Mouse (Mus musculus) lung, embryonic 16.5 days (tissue): ENCODE measurements around the gene Tmem191c. TPM values are rescaled to one million over a fixed set of nuclear protein-coding genes. Genes with fewer than 3 reads are reported as not detected.

Experiments used
- ATAC-seq: fragments of 200-750 bp; cut with Nextera tagmentation; 2 replicates; pipeline ENCODE4 v1.8.0; 2017; ENCODE audit warnings: low read depth, mild to moderate bottlenecking, moderate library complexity
- H3K27ac ChIP-seq: fragments of 300-500 bp; sonication (generic); 2 replicates; pipeline ENCODE4 v1.5.1; 2014; ENCODE audit warnings: mild to moderate bottlenecking, control low read depth, low read length
- H3K27me3 ChIP-seq: fragments of 300-500 bp; sonication (generic); 2 replicates; pipeline ENCODE4 v1.6.1; 2014; ENCODE audit warnings: low read depth, low read length, mixed read lengths; ENCODE audit not compliant: control insufficient read depth, insufficient read depth
- H3K36me3 ChIP-seq: fragments of 300-500 bp; sonication (generic); 2 replicates; pipeline ENCODE4 v1.6.1; 2014; ENCODE audit warnings: low read length; ENCODE audit not compliant: control insufficient read depth, insufficient read depth
- H3K4me1 ChIP-seq: fragments of 300-500 bp; sonication (generic); replicated peaks from 2 replicates; pipeline ENCODE4 v1.6.1; 2014; ENCODE audit warnings: low read length, mixed read lengths; ENCODE audit not compliant: control insufficient read depth, insufficient read depth
- H3K4me2 ChIP-seq: fragments of 300-500 bp; sonication (generic); 2 replicates; pipeline ENCODE4 v1.6.1; 2014; ENCODE audit warnings: low read depth, low read length, control low read depth
- H3K4me3 ChIP-seq: fragments of 300-500 bp; sonication (generic); 2 replicates; pipeline ENCODE4 v1.5.1; 2014; ENCODE audit warnings: mild to moderate bottlenecking, low read length, control low read depth
- H3K9ac ChIP-seq: fragments of 300-500 bp; sonication (generic); 2 replicates; pipeline ENCODE4 v1.6.1; 2014; ENCODE audit warnings: low read length, control low read depth
- H3K9me3 ChIP-seq: fragments of 300-500 bp; sonication (generic); 2 replicates; pipeline ENCODE4 v1.6.1; 2016; ENCODE audit warnings: low read length; ENCODE audit not compliant: control insufficient read depth
- WGBS: fragments of 180-500 bp; shearing (Covaris S2); extraction: QIAGEN DNeasy Blood & Tissue Kit; methylation state at CpG from one replicate; pipeline ENCODE4 v1.1.7; 2014; 5-methylcytosine and 5-hydroxymethylcytosine counted together
- polyA plus RNA-seq: library from polyadenylated mRNA; unstranded; fragments of >200 nt; fragmentation: Nextera tagmentation; extraction: Ambion mirVana; gene quantifications from 2 replicates; pipeline ENCODE4 v1.2.1, GENCODE M21; 2015

Tmem191c gene
- polyA plus RNA-seq, 1 experiment from 2014 or later = 8.5 TPM

DNA sequence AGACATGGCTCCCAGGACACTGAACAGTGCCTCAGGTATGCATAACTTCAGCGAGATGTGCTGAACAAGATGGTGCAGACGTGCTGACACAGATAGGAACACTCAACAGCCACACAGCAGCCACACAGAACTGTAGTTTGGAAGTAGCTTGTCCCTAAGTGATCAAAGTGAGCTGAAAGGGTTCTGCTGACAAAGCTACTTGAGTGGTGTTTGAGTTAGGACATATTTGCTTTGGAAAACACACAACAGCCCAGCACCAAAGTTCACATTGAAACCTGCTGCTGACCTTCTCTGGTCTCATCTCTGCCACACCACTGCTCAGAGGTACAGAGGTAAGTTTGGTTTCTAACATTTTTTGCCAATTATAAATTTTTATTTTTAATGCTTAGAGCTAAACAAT lies 55.2 kb downstream of the Tmem191c start, which contains the start of gene Serpind1:
Gene Serpind1 (plus strand): TSS at position 256 of the 400 bp plus-strand sequence.
- 38% methylated on average over 2 of the region's 2 CpGs for WGBS
- H3K9ac ChIP-seq = no peak within 1 kb of the TSS
- H3K27ac ChIP-seq = no peak within 1 kb of the TSS
- no peaks in the 10 kb centered on the region for H3K9me3 ChIP-seq
- no peak for ATAC-seq
- H3K4me3 ChIP-seq = no peak within 1 kb of the TSS
- no peak within 1 kb of the TSS for H3K4me2 ChIP-seq
- H3K27me3 ChIP-seq = no peaks in the 10 kb centered on the region
- H3K36me3 ChIP-seq = no peaks in the 10 kb centered on the region
- 0 out of 2 replicates have a peak, but pooled peaks cover 3% of the 10 kb centered on the region for H3K4me1 ChIP-seq

DNA sequence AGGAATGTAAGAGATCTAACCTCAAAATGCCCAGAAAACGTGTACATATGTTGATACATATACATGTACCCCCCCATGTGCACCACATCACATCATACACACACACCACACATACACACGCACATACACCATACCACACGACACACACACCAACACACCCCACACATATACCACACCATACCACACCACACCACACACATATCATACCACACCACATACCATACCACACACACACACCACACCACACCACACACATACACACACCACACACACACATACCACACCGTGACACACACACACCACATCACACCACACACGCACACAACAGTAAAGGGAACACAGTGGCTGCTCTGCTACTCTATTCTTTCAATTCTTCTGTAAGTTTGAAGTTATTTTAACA lies 56.0 kb downstream of the Tmem191c start:
- no peak for ATAC-seq
- no peak overlapping the region for H3K4me3 ChIP-seq
- H3K9me3 ChIP-seq = no peaks in the 10 kb centered on the region
- no peaks in the 10 kb centered on the region for H3K27me3 ChIP-seq
- no peak overlapping the region for H3K27ac ChIP-seq
- 85% methylated on average over 5 of the region's 5 CpGs for WGBS
- no peak overlapping the region for H3K9ac ChIP-seq
- H3K4me1 ChIP-seq = 0 out of 2 replicates have a peak, but pooled peaks cover 3% of the 10 kb centered on the region
- no peak overlapping the region for H3K4me2 ChIP-seq
- no peaks in the 10 kb centered on the region for H3K36me3 ChIP-seq

Other genes starting within 250 kb of the Tmem191c start
- 20.3 and 23.2 TPM in 2 replicates for gene Ypel1, start 206.4 kb upstream of the Tmem191c start, polyA plus RNA-seq
- gene Ppil2, start 164.8 kb upstream of the Tmem191c start, polyA plus RNA-seq = 143 and 146 TPM in 2 replicates
- gene 2610318N02Rik, start 150.9 kb upstream of the Tmem191c start, polyA plus RNA-seq = 23.8 and 28.7 TPM in 2 replicates
- gene Sdf2l1, start 143.7 kb upstream of the Tmem191c start, polyA plus RNA-seq = 85.6 and 88.8 TPM in 2 replicates
- 6.1 and 6.2 TPM in 2 replicates for gene Ydjc, start 131.5 kb upstream of the Tmem191c start, polyA plus RNA-seq
- gene Ccdc116, start 128.8 kb upstream of the Tmem191c start, polyA plus RNA-seq = 0.20 and 0.44 TPM in 2 replicates
- 330 and 339 TPM in 2 replicates for gene Ube2l3, start 73.4 kb upstream of the Tmem191c start, polyA plus RNA-seq
- gene Rimbp3, start 67.5 kb upstream of the Tmem191c start, polyA plus RNA-seq = 0.16 and 0.20 TPM in 2 replicates
- gene Hic2, start 42.5 kb upstream of the Tmem191c start, polyA plus RNA-seq = 4.1 and 4.5 TPM in 2 replicates
- 0.70 and 3.3 TPM in 2 replicates for gene Serpind1, start 55.3 kb downstream of the Tmem191c start, polyA plus RNA-seq
- 15.1 and 15.3 TPM in 2 replicates for gene Snap29, start 129.9 kb downstream of the Tmem191c start, polyA plus RNA-seq
- gene Pi4ka, start 130.2 kb downstream of the Tmem191c start, polyA plus RNA-seq = 26.6 and 28.0 TPM in 2 replicates
- gene Crkl, start 175.9 kb downstream of the Tmem191c start, polyA plus RNA-seq = 56.7 and 60.4 TPM in 2 replicates
- 4.1 and 6.5 TPM in 2 replicates for gene Aifm3, start 213.5 kb downstream of the Tmem191c start, polyA plus RNA-seq
- 75.6 and 85.6 TPM in 2 replicates for gene Lztr1, start 232.6 kb downstream of the Tmem191c start, polyA plus RNA-seq